In genomic region chr17:70838031-70838430, GRCm38 (mm10) we compare ENCODE assay signal across 20 mouse cellular contexts. TPM values are rescaled to one million over a fixed set of nuclear protein-coding genes. Genes with fewer than 3 reads are reported as not detected.
A peak's percentile ranks its signal among the peaks of the same experiment; 100 is the strongest.
DNase-seq lines count a peak whose midpoint lies in the region; TF ChIP-seq lines count a peak whose summit lies in the region.
"Had no signal": no experiment of that assay in that cellular context is flagged by ENCODE, and none has a peak within 500 bp of the region (broad histone marks: within the 10 kb centered on the region; RNA-seq: fewer than 3 reads in every experiment).

No protein-coding gene starts in this region.

- peak; percentile 39 to 54 for DNase-seq in adrenal gland, postnatal 36 days
- DNase-seq in adrenal gland, postnatal 10 days = no peak
- DNase-seq in CH12.LX (ENCODE audit: extremely low read depth) (no peak), ES-E14 (ENCODE audit: low read depth, low spot score) (no peak)
- no peak for DNase-seq in right cerebral cortex, adult 2 months (ENCODE audit: low spot score in 2 of 2)
- DNase-seq in right cerebral cortex, postnatal 36 days (ENCODE audit: low spot score in 2 of 2) = no peak
- DNase-seq: B cell, adult 2 months; cerebellum, adult 11 months; cerebellum, adult 8-10 months; cerebellum, postnatal 14 days; embryo, embryonic 11 days; gastrocnemius, postnatal 14 days; heart, postnatal 10 days; kidney, adult 11 months; kidney, adult 9 months had no signal

- WGBS in small intestine, adult 2 months = 26% methylated on average over 7 of the region's 7 CpGs

- H3K4me2 ChIP-seq in CH12.LX (ENCODE audit: insufficient read depth, low read depth, poor library complexity, severe bottlenecking) = no peak overlapping the region
- H3K4me2 ChIP-seq: embryonic facial prominence, embryonic 15.5 days; forebrain, embryonic 15.5 days; hindbrain, embryonic 13.5 days had no signal

- H3K4me1 ChIP-seq in CH12.LX (ENCODE audit: control insufficient read depth in 1 of 2, insufficient read depth in 2 of 2) (peaks cover 0 to 2% of the 10 kb centered on the region in 2 experiments; a peak in 1 of 4 replicates), ES-E14 (ENCODE audit: control insufficient read depth in 2 of 2, insufficient read depth in 2 of 2, low read length in 2 of 2, poor library complexity in 1 of 2) (peaks cover 7 to 9% of the 10 kb centered on the region in 2 experiments; a peak in 3 of 4 replicates)
- peaks cover 24% of the 10 kb centered on the region; the same call in 1 of the 2 replicates for H3K4me1 ChIP-seq in small intestine, adult 2 months (ENCODE audit: control insufficient read depth, insufficient read depth, insufficient read length, low read length)

- no peaks in the 10 kb centered on the region for H3K27me3 ChIP-seq in CH12.LX (replicated peaks)
- no peaks in the 10 kb centered on the region for H3K27me3 ChIP-seq in small intestine, adult 2 months (ENCODE audit: control insufficient read depth, insufficient read depth, low read length)
- H3K27me3 ChIP-seq: embryonic facial prominence, embryonic 15.5 days; hindbrain, embryonic 13.5 days had no signal

- no peak for TF ChIP-seq CTCF in CH12.LX (conservative IDR thresholded peaks at IDR 0.05 in 1 of 2, IDR thresholded peaks at IDR 0.05 in 1 of 2; ENCODE audit: low read depth in 2 of 2, low read length in 2 of 2)
- TF ChIP-seq CTCF in small intestine, adult 2 months (IDR thresholded peaks at IDR 0.05; ENCODE audit: extremely low read depth, insufficient read length, insufficient replicate concordance, low read depth, low read length) = no peak

- no peak for TF ChIP-seq RAD21 in CH12.LX (IDR thresholded peaks at IDR 0.05; ENCODE audit: low read depth, low read length)

- H3K9me3 ChIP-seq in CH12.LX (replicated peaks; ENCODE audit: low read length) (no peaks in the 10 kb centered on the region), ES-E14 (ENCODE audit: control insufficient read depth, insufficient read depth, low read depth, low read length) (no peaks in the 10 kb centered on the region)
- H3K9me3 ChIP-seq: embryonic facial prominence, embryonic 15.5 days; forebrain, embryonic 15.5 days; hindbrain, embryonic 13.5 days had no signal

- H3K27ac ChIP-seq in CH12.LX (ENCODE audit: insufficient read depth, low read depth) (no peak overlapping the region; the same call in 1 of the 2 replicates), ES-E14 (ENCODE audit: insufficient read depth, low read depth, low read length, poor library complexity, severe bottlenecking) (no peak overlapping the region)
- H3K27ac ChIP-seq in small intestine, adult 2 months (ENCODE audit: insufficient read depth, low read depth, low read length) = 0 out of 2 replicates have a peak overlapping the region, but pooled peaks have one; percentile 8
- H3K27ac ChIP-seq: embryonic facial prominence, embryonic 15.5 days; forebrain, embryonic 15.5 days; hindbrain, embryonic 13.5 days; hindbrain, postnatal 0 days had no signal

- peaks cover 45 to 60% of the 10 kb centered on the region in 2 experiments for H3K36me3 ChIP-seq in CH12.LX (replicated peaks in 1 of 2; ENCODE audit: control insufficient read depth in 1 of 2, insufficient read depth in 1 of 2, low read length in 1 of 2)
- peaks cover 18% of the 10 kb centered on the region for H3K36me3 ChIP-seq in ES-E14 (ENCODE audit: control insufficient read depth, insufficient read depth, low read length, poor library complexity, severe bottlenecking)
- peaks cover 3% of the 10 kb centered on the region; the same call in 1 of the 2 replicates for H3K36me3 ChIP-seq in small intestine, adult 2 months (ENCODE audit: control insufficient read depth, insufficient read depth, low read length)
- H3K36me3 ChIP-seq: forebrain, embryonic 15.5 days; hindbrain, embryonic 13.5 days had no signal

- in situ Hi-C loops in CH12.LX (cut with MboI; ENCODE audit: low pct_ligation_motif_present, low pct_unique_long_range_greater_than_20kb, low sequenced_read_pairs) (no loop called here), ES-E14 (cut with MboI; ENCODE audit: low sequenced_read_pairs in 2 of 2, unreplicated experiment in 2 of 2) (no loop called here)

- TF ChIP-seq EP300 in CH12.LX (IDR thresholded peaks at IDR 0.05; ENCODE audit: low read length) = no peak

- no peak overlapping the region for H3K4me3 ChIP-seq in CH12.LX (replicated peaks in 1 of 3; ENCODE audit: low read depth in 2 of 3, low read length in 2 of 3, poor library complexity in 1 of 3)
- H3K4me3 ChIP-seq in ES-E14 (ENCODE audit: insufficient read depth in 1 of 2, low read depth in 1 of 2, low read length in 2 of 2, poor library complexity in 1 of 2, severe bottlenecking in 1 of 2) = no peak overlapping the region
- H3K4me3 ChIP-seq in small intestine, adult 2 months (ENCODE audit: low read depth, low read length) = no peak overlapping the region
- H3K4me3 ChIP-seq: embryonic facial prominence, embryonic 15.5 days; forebrain, embryonic 15.5 days; hindbrain, embryonic 13.5 days had no signal

- TF ChIP-seq POLR2A in CH12.LX (IDR thresholded peaks at IDR 0.05; ENCODE audit: low read depth, low read length) = no peak
- no peak for TF ChIP-seq POLR2A in small intestine, adult 2 months (IDR thresholded peaks at IDR 0.05; ENCODE audit: low read depth, low read length)

- H3K9ac ChIP-seq in CH12.LX (ENCODE audit: insufficient read depth, low read depth) (no peak overlapping the region), ES-E14 (ENCODE audit: insufficient read depth, low read depth, low read length, poor library complexity, severe bottlenecking) (peak overlapping the region; percentile 32; the same call in 1 of the 2 replicates)
- H3K9ac ChIP-seq: embryonic facial prominence, embryonic 15.5 days; forebrain, embryonic 15.5 days; hindbrain, embryonic 13.5 days had no signal

- H3K79me2 ChIP-seq in CH12.LX (replicated peaks; ENCODE audit: control insufficient read depth, extremely low read depth, insufficient read depth, poor library complexity, severe bottlenecking) = peaks cover 13% of the 10 kb centered on the region; the same call in 1 of the 2 replicates

- dilution Hi-C loops in CH12.LX (cut with MboI; ENCODE audit: extremely low pct_ligation_motif_present, extremely low pct_unique_long_range_greater_than_20kb, low sequenced_read_pairs) = no loop called here

TF ChIP-seq in CH12.LX, 34 proteins besides CTCF, POLR2A, EP300 and RAD21:
- TF ChIP-seq GABPA (IDR thresholded peaks at IDR 0.05; ENCODE audit: insufficient replicate concordance, low read depth, low read length) = no peak
- no peak for TF ChIP-seq JUN (IDR thresholded peaks at IDR 0.05; ENCODE audit: insufficient read depth, low read depth, low read length)
- no peak for TF ChIP-seq ZKSCAN1 (IDR thresholded peaks at IDR 0.05; ENCODE audit: borderline replicate concordance, low read depth, low read length)
- TF ChIP-seq ZNF384 (IDR thresholded peaks at IDR 0.05; ENCODE audit: low read depth, low read length) = no peak
- no peak for TF ChIP-seq TCF12 (IDR thresholded peaks at IDR 0.05; ENCODE audit: low read depth, low read length)
- TF ChIP-seq SMC3 (IDR thresholded peaks at IDR 0.05; ENCODE audit: low read depth, low read length) = peak; percentile 5; the same call in 1 of the 2 replicates
- TF ChIP-seq MAX (IDR thresholded peaks at IDR 0.05; ENCODE audit: low read length) = no peak

TF ChIP-seq in ES-E14, 5 proteins besides CTCF, POLR2A, EP300 and RAD21:
- TF ChIP-seq ZC3H11A (IDR thresholded peaks at IDR 0.05; ENCODE audit: borderline replicate concordance, low read depth, low read length) (no peak), HCFC1 (IDR thresholded peaks at IDR 0.05; ENCODE audit: borderline replicate concordance, insufficient read depth, low read length) (no peak), ZNF384 (IDR thresholded peaks at IDR 0.05; ENCODE audit: low read depth, low read length) (no peak), MAFK (IDR thresholded peaks at IDR 0.05; ENCODE audit: insufficient read depth, low read depth, low read length) (no peak), CHD2 (IDR thresholded peaks at IDR 0.05; ENCODE audit: low read depth, low read length) (no peak)
TF ChIP-seq in ES-E14: peak in this region for 0.

RNA-seq across cellular contexts. Expression of gene Tgif1, which starts 15.3 kb away (rescaled TPM):
- total RNA-seq in adrenal gland, postnatal 36 days (2021) = 10 to 100 TPM; 42.0 to 48.8 TPM
- 10 to 100 TPM; 35.7 to 51.8 TPM for total RNA-seq in adrenal gland, postnatal 10 days (2021)
- 37.0 and 44.5 TPM in 2 replicates for total RNA-seq in CH12.LX (2012; rRNA removed)
- 66.3 and 70.6 TPM in 2 replicates for total RNA-seq in CH12.LX (2014; rRNA removed)
- 59.2 and 74.4 TPM in 2 replicates for polyA plus RNA-seq in CH12.LX (2012; ENCODE audit: insufficient read length, low read depth)
- total RNA-seq in ES-E14 (2012; rRNA removed) = 74.6 and 87.1 TPM in 2 replicates
- polyA plus RNA-seq in small intestine, adult 2 months (2012; rRNA removed) = 10.9 and 26.4 TPM in 2 replicates

Comparison
In these comparisons a context has a peak if more than half of its experiments do, and no peak if none do; other contexts are left out.
1. DNase-seq: peak in adrenal gland, postnatal 36 days (2 of 2); none in adrenal gland, postnatal 10 days (single experiment), CH12.LX (single experiment), ES-E14 (single experiment), right cerebral cortex, adult 2 months (0 of 2) and right cerebral cortex, postnatal 36 days (0 of 2).